Mouse (Mus musculus) lung, embryonic 16.5 days (tissue): ENCODE data around the gene Ppox. TPM values are rescaled to one million over a fixed set of nuclear protein-coding genes. Genes with fewer than 3 reads are reported as not detected.
"Not testable (repeated sequence)": the region's sequence is repeated elsewhere in the genome, so short reads cannot be mapped to it uniquely, and the experiment has no call there.

ENCODE experiments used
- ATAC-seq: fragments of 200-750 bp; cut with Nextera tagmentation; 2 replicates; pipeline ENCODE4 v1.8.0; 2017; ENCODE audit warnings: low read depth, mild to moderate bottlenecking, moderate library complexity
- H3K27ac ChIP-seq: fragments of 300-500 bp; sonication (generic); 2 replicates; pipeline ENCODE4 v1.5.1; 2014; ENCODE audit warnings: mild to moderate bottlenecking, control low read depth, low read length
- H3K27me3 ChIP-seq: fragments of 300-500 bp; sonication (generic); 2 replicates; pipeline ENCODE4 v1.6.1; 2014; ENCODE audit warnings: low read depth, low read length, mixed read lengths; ENCODE audit not compliant: control insufficient read depth, insufficient read depth
- H3K36me3 ChIP-seq: fragments of 300-500 bp; sonication (generic); 2 replicates; pipeline ENCODE4 v1.6.1; 2014; ENCODE audit warnings: low read length; ENCODE audit not compliant: control insufficient read depth, insufficient read depth
- H3K4me1 ChIP-seq: fragments of 300-500 bp; sonication (generic); replicated peaks from 2 replicates; pipeline ENCODE4 v1.6.1; 2014; ENCODE audit warnings: low read length, mixed read lengths; ENCODE audit not compliant: control insufficient read depth, insufficient read depth
- H3K4me2 ChIP-seq: fragments of 300-500 bp; sonication (generic); 2 replicates; pipeline ENCODE4 v1.6.1; 2014; ENCODE audit warnings: low read depth, low read length, control low read depth
- H3K4me3 ChIP-seq: fragments of 300-500 bp; sonication (generic); 2 replicates; pipeline ENCODE4 v1.5.1; 2014; ENCODE audit warnings: mild to moderate bottlenecking, low read length, control low read depth
- H3K9ac ChIP-seq: fragments of 300-500 bp; sonication (generic); 2 replicates; pipeline ENCODE4 v1.6.1; 2014; ENCODE audit warnings: low read length, control low read depth
- H3K9me3 ChIP-seq: fragments of 300-500 bp; sonication (generic); 2 replicates; pipeline ENCODE4 v1.6.1; 2016; ENCODE audit warnings: low read length; ENCODE audit not compliant: control insufficient read depth
- WGBS: fragments of 180-500 bp; shearing (Covaris S2); extraction: QIAGEN DNeasy Blood & Tissue Kit; methylation state at CpG from one replicate; pipeline ENCODE4 v1.1.7; 2014; 5-methylcytosine and 5-hydroxymethylcytosine counted together
- polyA plus RNA-seq: library from polyadenylated mRNA; unstranded; fragments of >200 nt; fragmentation: Nextera tagmentation; extraction: Ambion mirVana; gene quantifications from 2 replicates; pipeline ENCODE4 v1.2.1, GENCODE M21; 2015

Gene Ppox
- polyA plus RNA-seq, 1 experiment from 2014 or later, result 53.9 TPM

- WGBS, result 19% methylated on average over 26 of the region's 26 CpGs
- peaks cover 43% of the 10 kb centered on the region for H3K4me1 ChIP-seq
- ATAC-seq, result no peak
Observed at GRCm38 (mm10) chr1:171250680-171251593, 30.0 kb downstream of the Ppox start, which contains the start of gene Ndufs2. Gene Ndufs2 (minus strand): TSS chr1:171251388.

GRCm38 (mm10) chr1:171249913-171250600, 30.9 kb downstream of the Ppox start, which contains the start of gene Adamts4:
Gene Adamts4 (plus strand): TSS chr1:171250421.
- Histone ChIP-seq H3K27ac (peak within 1 kb of the TSS; percentile 96), H3K9me3 (no peaks in the 10 kb centered on the region), H3K4me1 (peaks cover 48% of the 10 kb centered on the region), H3K9ac (peak within 1 kb of the TSS; percentile 34), H3K36me3 (peaks cover 2% of the 10 kb centered on the region; the same call in 1 of the 2 replicates), H3K4me2 (peak within 1 kb of the TSS; percentile 60), H3K4me3 (peak within 1 kb of the TSS; percentile 42), H3K27me3 (no peaks in the 10 kb centered on the region)
- no peak for ATAC-seq
- WGBS, result 14% methylated on average over 5 of the region's 5 CpGs

More at GRCm38 (mm10) chr1:171250680-171251593, 30.0 kb downstream of the Ppox start, which contains the start of gene Ndufs2:
- H3K4me3 ChIP-seq, result peak within 1 kb of the TSS; percentile 42
- no peaks in the 10 kb centered on the region for H3K36me3 ChIP-seq
- peak within 1 kb of the TSS; percentile 60 for H3K4me2 ChIP-seq
- peak within 1 kb of the TSS; percentile 34 for H3K9ac ChIP-seq
- no peaks in the 10 kb centered on the region for H3K27me3 ChIP-seq
- H3K27ac ChIP-seq, result peak within 1 kb of the TSS; percentile 96
- no peaks in the 10 kb centered on the region for H3K9me3 ChIP-seq

- peaks cover 11% of the 10 kb centered on the region; the same call in 1 of the 2 replicates for H3K36me3 ChIP-seq
- H3K27me3 ChIP-seq, result no peaks in the 10 kb centered on the region
- peak overlapping the region; percentile 96 for H3K27ac ChIP-seq
- no peak overlapping the region for H3K9ac ChIP-seq
- no peak for ATAC-seq
- peaks cover 48% of the 10 kb centered on the region for H3K4me1 ChIP-seq
- 60% methylated on average over 3 of the region's 3 CpGs for WGBS
- no peaks in the 10 kb centered on the region for H3K9me3 ChIP-seq
- H3K4me3 ChIP-seq, result no peak overlapping the region
- H3K4me2 ChIP-seq, result 0 out of 2 replicates have a peak overlapping the region, but pooled peaks have one; percentile 8
Observed at GRCm38 (mm10) chr1:171248386-171249226, 32.4 kb downstream of the Ppox start.

- no peaks in the 10 kb centered on the region for H3K27me3 ChIP-seq
- peaks cover 48% of the 10 kb centered on the region for H3K4me1 ChIP-seq
- peak overlapping the region; percentile 93 for H3K4me3 ChIP-seq
- no peak for ATAC-seq
- H3K9me3 ChIP-seq, result no peaks in the 10 kb centered on the region
- H3K27ac ChIP-seq, result peak overlapping the region; percentile 96
- H3K4me2 ChIP-seq, result peak overlapping the region; percentile 64
- WGBS, result 28% methylated on average over 4 of the region's 4 CpGs
- H3K36me3 ChIP-seq, result peaks cover 18% of the 10 kb centered on the region
- H3K9ac ChIP-seq, result peak overlapping the region; percentile 64; the same call in 1 of the 2 replicates
Observed at GRCm38 (mm10) chr1:171247916-171248315, 33.1 kb downstream of the Ppox start.

GRCm38 (mm10) chr1:171247453-171247841, 33.5 kb downstream of the Ppox start:
- Histone ChIP-seq H3K9me3 (no peaks in the 10 kb centered on the region), H3K4me2 (peak overlapping the region; percentile 64), H3K36me3 (peaks cover 21% of the 10 kb centered on the region), H3K4me1 (peaks cover 48% of the 10 kb centered on the region), H3K27me3 (no peaks in the 10 kb centered on the region), H3K9ac (peak overlapping the region; percentile 64), H3K27ac (peak overlapping the region; percentile 96), H3K4me3 (peak overlapping the region; percentile 93)
- 7% methylated on average over 13 of the region's 13 CpGs for WGBS
- peak; percentile 3 for ATAC-seq

GRCm38 (mm10) chr1:171246709-171247452, 34.1 kb downstream of the Ppox start:
- peaks cover 45% of the 10 kb centered on the region for H3K4me1 ChIP-seq
- H3K27ac ChIP-seq, result peak overlapping the region; percentile 96
- H3K27me3 ChIP-seq, result no peaks in the 10 kb centered on the region
- H3K4me3 ChIP-seq, result peak overlapping the region; percentile 93
- peak overlapping the region; percentile 81 for H3K4me2 ChIP-seq
- H3K36me3 ChIP-seq, result peaks cover 25% of the 10 kb centered on the region
- H3K9me3 ChIP-seq, result no peaks in the 10 kb centered on the region
- ATAC-seq, result peak; percentile 92
- WGBS, result 0% methylated on average over 41 of the region's 41 CpGs
- H3K9ac ChIP-seq, result peak overlapping the region; percentile 94

- ATAC-seq, result no peak
- WGBS, result 77% methylated on average over 8 of the region's 8 CpGs
- no peak overlapping the region for H3K9ac ChIP-seq
- no peak overlapping the region for H3K4me2 ChIP-seq
- no peaks in the 10 kb centered on the region for H3K9me3 ChIP-seq
- H3K4me3 ChIP-seq, result no peak overlapping the region
- peaks cover 32% of the 10 kb centered on the region for H3K4me1 ChIP-seq
- no peak overlapping the region for H3K27ac ChIP-seq
- H3K36me3 ChIP-seq, result peaks cover 31% of the 10 kb centered on the region
- H3K27me3 ChIP-seq, result no peaks in the 10 kb centered on the region
Observed at GRCm38 (mm10) chr1:171245353-171245752, 35.6 kb downstream of the Ppox start.

- WGBS, result 84% methylated on average over 12 of the region's 12 CpGs
- H3K27me3 ChIP-seq, H3K9me3 ChIP-seq, H3K4me1 ChIP-seq, H3K4me3 ChIP-seq, H3K9ac ChIP-seq, H3K4me2 ChIP-seq, H3K27ac ChIP-seq, ATAC-seq: not testable (repeated sequence)
- peaks cover 57% of the 10 kb centered on the region for H3K36me3 ChIP-seq
Observed at GRCm38 (mm10) chr1:171241952-171242351, 39.0 kb downstream of the Ppox start.
